Mouse (Mus musculus): Measurements from ENCODE around the gene Bloc1s2.
A peak's percentile ranks its signal among the peaks of the same experiment; 100 is the strongest.
"Not testable (repeated sequence)": the region's sequence is repeated elsewhere in the genome, so short reads cannot be mapped to it uniquely, and the experiment has no call there.

The Bloc1s2 gene

DNA sequence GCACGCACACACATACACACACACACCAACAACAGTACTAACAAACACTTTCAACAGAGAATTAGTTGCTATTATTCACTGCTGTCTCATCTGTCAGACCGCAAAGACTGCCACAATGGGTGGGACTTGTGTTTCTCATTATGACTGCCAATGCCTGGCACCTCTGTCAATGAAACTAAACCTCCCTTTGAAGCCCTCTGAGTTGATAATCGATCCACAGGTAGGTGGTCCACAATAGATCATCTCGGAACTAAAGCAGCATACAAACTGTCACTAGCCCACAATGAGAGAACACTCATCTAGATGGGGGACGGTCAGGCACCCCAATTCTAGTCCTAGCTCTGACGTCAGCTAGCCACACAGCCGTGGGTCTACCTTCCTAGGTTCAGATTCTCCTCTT is 25.1 kb downstream of the Bloc1s2 start:
- DNase-seq: no peak

DNA sequence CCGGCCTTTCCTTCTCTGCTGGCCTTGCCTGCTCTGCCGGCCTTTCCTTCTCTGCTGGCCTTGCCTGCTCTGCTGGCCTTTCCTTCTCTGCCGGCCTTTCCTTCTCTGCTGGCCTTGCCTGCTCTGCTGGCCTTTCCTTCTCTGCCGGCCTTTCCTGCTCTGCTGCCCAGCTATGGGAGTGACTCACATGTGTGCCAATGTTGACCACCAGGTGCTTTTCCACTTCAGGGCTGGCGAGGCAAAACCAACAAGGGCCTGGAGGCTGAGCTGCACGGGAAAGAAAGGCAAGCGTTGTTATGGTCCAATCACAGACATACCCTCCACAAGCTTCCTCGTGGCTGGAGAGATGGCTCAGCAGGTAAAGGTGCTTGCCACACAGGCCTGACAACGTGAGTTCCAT is 25.6 kb downstream of the Bloc1s2 start:
- not testable (repeated sequence) for DNase-seq

DNA sequence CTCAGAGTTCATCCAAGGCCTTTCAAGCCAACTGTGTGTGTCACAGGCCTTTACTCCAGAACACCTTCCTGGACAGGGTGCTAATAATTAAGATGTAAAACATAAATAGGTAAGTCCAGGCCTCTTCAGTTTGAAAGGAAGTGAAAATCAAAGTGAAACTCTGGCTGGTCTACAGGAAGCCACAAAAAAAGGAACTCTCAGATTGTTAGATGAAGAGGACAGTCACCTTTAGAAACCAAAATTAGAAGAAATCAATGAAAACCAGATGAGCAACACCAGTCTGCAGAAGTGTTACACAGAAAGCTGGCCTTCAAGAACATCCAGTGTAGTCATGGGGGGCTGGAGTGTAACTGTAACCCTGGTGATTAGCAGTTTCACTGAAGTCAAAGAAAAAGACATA is 28.5 kb downstream of the Bloc1s2 start:
- DNase-seq: no peak

DNA sequence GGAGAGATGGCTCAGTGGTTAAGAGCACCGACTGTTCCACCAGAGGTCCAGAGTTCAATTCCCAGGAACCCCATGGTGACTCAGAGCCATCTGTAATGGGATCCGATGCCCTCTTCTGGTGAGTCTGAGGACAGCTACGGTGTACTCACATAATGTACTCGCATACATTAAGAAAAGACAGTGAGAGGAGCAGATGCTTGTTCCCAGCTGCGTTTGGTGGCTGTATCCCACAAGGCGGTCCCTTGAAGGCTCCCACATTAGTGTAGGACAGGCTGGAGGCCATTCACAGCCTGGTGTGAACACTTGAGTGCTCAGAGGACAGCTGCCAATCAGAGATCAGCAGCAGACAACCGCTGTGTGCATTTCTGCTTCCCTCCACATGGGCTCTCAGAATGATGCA is 34.5 kb downstream of the Bloc1s2 start:
- no peak for DNase-seq

DNA sequence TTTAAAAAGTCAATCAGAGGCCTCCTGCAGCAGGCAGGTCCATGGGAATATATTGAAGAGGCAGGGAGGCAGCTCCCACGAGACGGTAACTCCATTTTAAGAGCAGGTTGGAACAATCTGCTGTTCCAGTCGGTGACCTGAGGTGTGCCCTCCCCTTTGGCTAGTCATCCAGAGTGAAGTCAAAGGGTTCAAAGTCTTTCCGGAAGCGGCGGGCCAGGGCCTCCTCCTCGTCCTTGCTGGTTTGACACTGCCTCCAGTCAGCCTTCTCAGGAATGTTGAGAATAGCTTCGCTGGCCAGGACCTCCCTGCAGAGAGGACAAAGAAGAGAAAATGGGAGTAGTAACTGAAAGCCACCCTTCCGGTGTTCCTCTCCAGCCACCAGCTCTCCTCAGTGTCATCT is 35.9 kb downstream of the Bloc1s2 start:
- DNase-seq: no peak

DNA sequence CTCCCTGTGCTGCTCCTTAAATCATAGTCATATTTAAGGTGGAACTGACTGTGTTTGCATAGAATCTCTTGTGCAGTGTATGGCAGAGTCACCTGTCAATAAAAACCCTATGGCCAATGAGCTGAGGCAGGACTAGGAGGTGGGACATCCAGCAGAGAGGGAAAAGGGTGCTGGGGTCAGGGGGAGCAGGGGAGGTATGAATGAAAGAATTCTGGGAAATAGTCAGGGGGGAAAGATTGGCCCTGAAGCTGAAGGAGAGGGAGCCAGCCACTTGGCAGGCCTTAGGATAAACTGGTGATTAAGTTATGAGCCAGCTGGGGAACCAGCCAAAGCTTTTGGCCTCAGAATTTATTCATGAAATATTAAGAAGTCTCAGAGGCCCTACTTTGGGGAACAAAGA is 37.2 kb downstream of the Bloc1s2 start:
- DNase-seq: no peak

DNA sequence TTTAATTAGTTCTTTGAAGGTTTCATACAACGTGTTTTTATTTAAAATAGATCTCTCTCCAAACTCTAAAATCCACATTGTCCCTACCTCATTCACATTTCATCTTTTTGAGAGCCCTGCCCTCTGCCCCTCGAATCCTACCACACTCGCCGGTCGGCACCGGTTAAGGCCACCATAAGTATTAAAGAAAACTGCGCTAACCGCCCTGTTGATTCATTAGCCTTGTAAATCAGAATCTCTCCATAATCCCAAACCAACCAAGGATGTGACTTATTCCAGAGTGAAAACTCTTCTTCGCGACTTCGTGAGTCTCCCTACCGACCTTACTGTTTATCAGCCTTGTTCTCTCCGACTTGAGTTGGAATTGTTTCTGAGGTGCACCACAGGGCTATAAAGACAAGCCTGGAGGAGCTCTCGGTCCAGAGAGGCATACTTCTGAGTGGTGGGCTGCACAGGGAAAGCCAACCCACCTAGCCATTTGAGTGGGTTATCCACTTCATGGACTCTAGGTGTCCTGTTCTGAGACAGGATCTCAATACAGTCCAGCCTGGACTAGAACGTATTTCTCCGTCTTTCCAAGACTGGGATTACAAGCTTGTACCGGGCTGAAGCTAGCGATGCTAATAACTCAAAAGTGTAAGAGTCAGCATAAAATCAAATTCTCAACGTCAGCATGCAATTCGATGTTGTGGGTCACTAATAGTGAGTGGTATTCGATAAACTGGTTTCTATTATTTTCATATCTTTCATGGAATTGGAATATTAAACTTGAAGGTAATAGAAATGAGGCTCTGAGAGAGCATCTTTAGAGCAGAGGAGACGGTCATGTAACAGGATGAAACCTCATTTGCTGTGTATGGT is 38.4 kb downstream of the Bloc1s2 start:
- DNase-seq: no peak

DNA sequence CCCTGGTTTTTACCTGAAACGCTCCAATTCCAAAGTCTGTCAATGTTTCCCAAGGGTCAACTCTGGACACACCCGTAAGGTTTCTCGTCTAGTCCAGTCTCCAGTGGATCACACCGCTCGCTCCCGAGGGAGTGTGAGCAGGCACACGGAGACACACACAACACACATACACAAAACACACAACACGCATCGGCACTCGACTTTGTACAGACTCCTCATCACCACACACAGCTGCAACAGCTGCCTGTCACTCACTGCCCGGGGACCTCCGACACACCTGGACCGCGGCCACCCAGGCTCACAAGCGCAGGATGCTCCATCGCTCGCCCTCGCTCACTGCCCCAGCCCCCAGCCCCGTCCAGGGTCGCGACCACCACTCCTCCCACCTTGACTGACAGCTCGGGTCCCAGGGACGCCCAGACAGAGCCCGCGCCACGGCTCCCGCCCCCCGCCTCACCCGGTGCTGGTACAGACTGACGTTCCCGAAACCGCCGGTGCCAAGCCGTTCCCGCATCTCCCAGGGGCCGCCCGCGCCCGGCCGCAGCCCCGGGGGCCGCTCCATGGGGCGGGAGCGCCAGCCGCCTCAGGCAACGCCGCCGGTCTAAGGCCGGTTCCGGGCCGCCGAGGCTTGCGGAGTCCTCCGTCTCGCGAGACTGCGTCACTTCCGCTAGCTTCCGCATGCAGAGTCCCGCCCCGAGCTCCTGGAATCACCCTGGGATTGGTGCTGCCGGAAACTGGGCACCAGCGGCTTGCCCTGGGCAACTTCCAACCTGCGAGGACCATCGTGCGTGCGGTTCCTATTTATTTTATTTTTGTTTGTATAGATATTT is 39.2 kb downstream of the Bloc1s2 start, which contains the start of gene Chuk:
Gene Chuk (minus strand): TSS at position 650 of the 830 bp plus-strand sequence.
- peak; percentile 92 to 94 for DNase-seq

DNA sequence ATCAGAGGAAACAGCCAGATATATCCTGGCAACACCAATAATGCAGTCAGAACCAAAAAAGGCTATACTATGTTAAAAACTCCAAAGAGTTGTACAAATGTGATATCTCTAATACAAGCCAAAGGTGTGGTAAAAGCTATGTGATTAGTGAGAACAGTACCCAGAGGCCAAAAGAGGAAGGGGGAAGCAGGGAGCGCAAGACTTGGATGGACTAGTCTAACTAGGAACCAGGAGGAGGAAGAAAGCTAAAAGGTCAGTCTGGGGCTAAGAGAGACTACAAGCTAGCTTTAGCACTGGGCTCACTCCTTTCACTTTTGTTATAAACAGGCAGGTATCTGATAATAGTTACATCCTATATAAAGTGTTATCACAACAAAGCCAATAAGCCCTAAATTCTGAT is 41.9 kb downstream of the Bloc1s2 start:
- DNase-seq: no peak

DNA sequence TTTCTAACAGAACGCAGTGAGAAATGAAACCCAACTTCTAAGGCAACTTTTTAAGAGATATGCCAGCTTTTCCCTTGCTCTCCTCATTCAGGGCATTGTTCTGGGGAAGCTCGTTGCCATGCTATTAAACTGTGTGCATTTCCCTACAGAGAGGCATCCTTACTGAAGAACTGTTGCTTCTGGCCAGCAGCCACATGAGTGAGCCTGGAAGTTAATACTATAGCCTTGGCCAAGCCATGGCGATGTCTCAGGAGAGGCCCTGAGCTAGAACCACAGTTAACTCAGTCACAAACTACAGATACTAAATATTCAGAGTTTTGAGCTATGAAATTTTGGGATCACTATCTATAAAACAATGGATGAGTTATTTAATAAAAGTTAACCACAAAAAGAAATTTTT is 43.2 kb downstream of the Bloc1s2 start:
- DNase-seq: no peak

DNA sequence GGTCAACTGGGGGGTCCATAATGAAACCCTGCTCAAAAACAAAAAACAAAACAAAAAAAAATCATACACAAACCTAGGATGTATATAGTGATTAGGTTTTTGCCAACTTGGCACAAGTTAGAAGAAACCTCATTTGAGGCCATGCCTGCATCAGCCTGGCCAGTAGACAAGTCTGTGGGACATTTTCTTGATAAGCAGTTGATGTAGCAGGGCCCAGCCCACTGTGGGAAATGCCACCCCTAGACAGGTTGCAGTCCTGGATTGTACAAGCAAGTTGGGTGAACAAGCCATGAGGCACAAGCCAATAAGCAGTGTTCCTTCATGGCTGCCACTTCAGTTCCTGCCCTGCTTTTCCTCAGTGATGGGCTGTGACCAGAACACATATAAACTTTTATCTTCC is 45.4 kb downstream of the Bloc1s2 start:
- DNase-seq: no peak

All from thymus, postnatal 36 days (tissue).